Mouse (Mus musculus) megakaryocyte, adult 5-6 weeks (primary cell): ENCODE results near the gene Crisp3. TPM values are rescaled to one million over a fixed set of nuclear protein-coding genes. Genes with fewer than 3 reads are reported as not detected.
"Not testable (repeated sequence)": the region's sequence is repeated elsewhere in the genome, so short reads cannot be mapped to it uniquely, and the experiment has no call there.

Experiments
- ATAC-seq: 2 replicates; pipeline ENCODE4 v1.8.0; 2016; ENCODE audit warnings: mild to moderate bottlenecking, inconsistent platforms; ENCODE audit not compliant: poor library complexity, severe bottlenecking
- total RNA-seq, 2 experiments: library from RNA; stranded (forward) in 1 of 2; stranded (reverse) in 1 of 2; fragments of 153-499, 151-499 nt in 1 of 2; fragments of 221-1000, 200-1000 nt in 1 of 2; gene quantifications; 2 replicates each; pipeline versions ENCODE4 v1.2.3 to v1.2.4; 2015 to 2017

The Crisp3 gene
- total RNA-seq (2015) (not detected in 2 replicates), total RNA-seq (2017) (not detected in 2 replicates)

DNA sequence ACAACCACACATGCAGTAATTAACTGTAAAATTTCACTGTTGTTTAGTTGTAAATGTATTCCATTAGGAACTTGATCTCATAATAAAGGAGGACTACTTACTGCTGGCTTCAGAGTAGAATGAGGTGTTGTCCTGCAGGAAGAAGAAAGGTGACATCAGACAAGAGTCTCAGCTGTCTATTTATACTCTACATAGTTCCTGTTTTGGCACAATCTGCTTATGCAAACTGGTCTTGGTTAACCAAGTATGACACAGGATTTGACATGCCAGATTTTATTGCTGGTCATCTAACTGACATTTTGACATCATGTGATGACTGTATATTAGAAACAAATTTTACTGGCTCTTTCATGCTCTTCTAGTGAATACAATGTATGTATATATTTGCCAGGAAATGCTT lies at the start of gene Crisp3:
Gene Crisp3 (minus strand): TSS at position 154 of the 400 bp plus-strand sequence.
- ATAC-seq = no peak

DNA sequence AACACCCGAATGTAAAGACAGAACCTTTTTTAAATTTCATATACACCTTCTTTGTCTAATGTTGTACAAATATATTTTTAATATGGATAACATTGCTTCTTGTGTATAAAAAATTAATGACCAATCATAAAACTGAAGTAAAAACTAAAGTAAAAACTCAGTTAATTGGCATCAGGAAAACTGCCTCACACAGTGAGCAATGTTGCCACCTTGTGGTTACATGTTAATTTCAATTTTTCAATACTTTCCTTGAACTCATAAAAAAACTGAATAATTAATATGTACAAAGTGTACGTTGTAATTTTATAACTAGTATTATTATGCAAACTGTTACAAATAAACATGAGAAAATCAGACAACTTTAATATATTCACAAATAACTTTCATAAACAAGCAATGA lies 43.3 kb upstream of the Crisp3 start:
- ATAC-seq = no peak

GRCm38 (mm10) chr17:40275519-40275918 lies 33.4 kb upstream of the Crisp3 start:
- ATAC-seq = no peak

DNA sequence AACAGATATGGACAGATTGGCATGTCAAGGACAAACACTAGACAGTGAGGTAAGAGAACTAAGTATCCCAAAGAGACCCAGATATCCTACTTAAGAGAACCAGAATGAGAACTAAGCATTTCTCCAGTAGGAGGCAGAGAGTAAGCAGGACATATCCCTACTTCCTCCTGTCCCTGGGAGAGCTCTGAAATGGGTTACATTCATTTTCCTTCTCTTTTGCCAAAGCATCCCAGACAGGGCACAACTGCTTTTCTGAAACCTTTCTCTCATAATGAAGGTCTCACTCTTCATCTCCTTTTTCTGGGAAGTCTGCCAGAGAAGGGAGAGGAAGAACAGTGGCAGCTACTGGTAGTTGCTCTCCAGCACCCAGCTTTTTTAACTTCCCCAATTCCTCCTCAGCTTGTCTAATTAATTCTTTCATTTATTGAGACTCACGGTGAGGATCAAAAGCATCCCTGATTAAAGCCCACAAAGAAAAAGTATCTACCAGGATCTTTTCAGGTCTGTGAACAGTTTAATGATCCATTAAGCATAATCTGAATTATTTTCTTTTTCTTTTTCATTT lies 32.9 kb upstream of the Crisp3 start:
- ATAC-seq = no peak

DNA sequence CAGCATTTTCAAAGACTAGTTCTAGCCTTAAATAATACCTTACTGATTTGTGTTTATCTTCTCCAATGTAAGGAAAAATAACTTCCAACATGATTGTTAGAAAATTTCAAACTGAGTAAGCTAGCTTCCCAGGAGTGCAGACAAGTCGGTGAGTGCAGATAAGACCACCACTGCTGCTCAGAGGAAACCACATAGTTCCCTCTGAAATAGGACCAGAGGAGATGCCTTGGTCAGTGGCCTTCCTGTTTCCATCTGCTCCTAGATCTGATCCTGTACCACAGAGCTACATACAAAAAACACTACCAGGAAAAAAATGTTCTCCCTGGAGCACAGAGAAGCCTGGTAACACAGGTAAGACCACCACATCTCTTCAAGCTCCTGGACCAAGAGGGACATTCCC lies 10.4 kb upstream of the Crisp3 start:
- ATAC-seq = no peak

GRCm38 (mm10) chr17:40208540-40208939 lies 33.5 kb downstream of the Crisp3 start, which contains the start of gene Pgk2:
TSS of gene Pgk2 (minus strand) at chr17:40208640.
- ATAC-seq = no peak

GRCm38 (mm10) chr17:40201803-40202202 lies 40.3 kb downstream of the Crisp3 start:
- ATAC-seq = not testable (repeated sequence)

DNA sequence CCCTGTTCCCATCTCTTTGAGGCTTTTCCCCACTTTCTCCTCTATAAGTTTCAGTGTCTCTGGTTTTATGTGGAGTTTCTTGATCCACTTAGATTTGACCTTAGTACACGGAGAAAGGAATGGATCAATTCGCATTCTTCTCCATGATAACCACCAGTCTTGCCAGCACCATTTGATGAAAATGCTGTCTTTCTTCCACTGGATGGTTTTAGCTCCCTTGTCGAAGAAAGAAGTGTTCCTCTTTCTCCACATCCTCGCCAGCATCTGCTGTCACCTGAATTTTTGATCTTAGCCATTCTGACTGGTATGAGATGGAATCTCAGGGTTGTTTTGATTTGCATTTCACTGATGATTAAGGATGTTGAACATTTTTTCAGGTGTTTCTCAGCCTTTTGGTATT lies 51.9 kb downstream of the Crisp3 start:
- not testable (repeated sequence) for ATAC-seq

Other genes starting within 250 kb of the Crisp3 start
- gene AC192777.2, start 146.8 kb downstream of the Crisp3 start, total RNA-seq (2015) = not detected in 2 replicates
- gene AC192777.2, start 146.8 kb downstream of the Crisp3 start, total RNA-seq (2017) = not detected in 2 replicates
- not detected in 2 replicates for gene Pgk2, start 33.6 kb downstream of the Crisp3 start, total RNA-seq (2015)
- gene Pgk2, start 33.6 kb downstream of the Crisp3 start, total RNA-seq (2017) = not detected in 2 replicates
- not detected in 2 replicates for gene Crisp1, start 76.9 kb upstream of the Crisp3 start, total RNA-seq (2015)
- gene Crisp1, start 76.9 kb upstream of the Crisp3 start, total RNA-seq (2017) = not detected in 2 replicates